Mouse (Mus musculus) c-Kit-positive CD71-positive TER-119-negative erythroid progenitor cells, embryonic 14.5 days (primary cell): ENCODE results near the gene Sec14l3.
A peak's percentile ranks its signal among the peaks of the same experiment; 100 is the strongest.

ENCODE experiments used
- DNase-seq: peaks from one replicate; pipeline ENCODE4 v3.0.0-alpha.2; 2013; ENCODE audit warnings: low read depth

Gene Sec14l3

DNA sequence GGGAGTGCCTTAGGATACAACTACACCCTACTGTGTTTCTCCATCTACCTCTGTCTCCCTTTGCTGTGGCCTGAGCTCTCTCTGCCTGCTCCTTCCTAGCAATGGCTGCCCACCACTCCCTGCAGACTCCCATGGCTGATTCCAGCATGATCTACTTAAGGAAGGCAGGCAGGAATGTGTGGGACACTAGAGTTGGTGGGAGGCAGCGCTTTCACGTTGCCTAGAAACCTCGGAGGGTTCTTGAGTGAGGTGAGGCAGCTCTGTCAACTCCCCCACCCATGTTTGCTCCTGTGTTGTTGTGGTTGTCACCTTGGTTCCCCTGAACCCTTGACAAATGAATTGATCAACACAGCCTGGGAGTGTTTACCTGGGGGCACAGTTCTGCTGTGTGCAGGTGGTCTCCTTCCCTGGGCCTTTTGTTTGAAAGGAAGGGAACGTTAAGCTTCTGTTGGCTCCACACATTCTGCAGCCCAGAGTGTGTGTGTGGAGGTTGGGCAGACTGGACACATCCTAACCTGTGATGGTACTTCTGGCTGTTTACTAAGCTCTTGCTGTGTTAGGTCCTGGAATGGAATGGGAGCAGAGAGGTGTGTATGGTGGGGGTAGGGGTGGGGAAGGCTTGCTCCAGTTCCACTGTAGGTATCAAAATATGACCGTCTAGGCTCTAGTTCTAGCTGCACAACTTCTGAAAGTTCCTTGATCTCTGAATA, 3.6 kb upstream of the Sec14l3 start:
- no peak for DNase-seq

DNA sequence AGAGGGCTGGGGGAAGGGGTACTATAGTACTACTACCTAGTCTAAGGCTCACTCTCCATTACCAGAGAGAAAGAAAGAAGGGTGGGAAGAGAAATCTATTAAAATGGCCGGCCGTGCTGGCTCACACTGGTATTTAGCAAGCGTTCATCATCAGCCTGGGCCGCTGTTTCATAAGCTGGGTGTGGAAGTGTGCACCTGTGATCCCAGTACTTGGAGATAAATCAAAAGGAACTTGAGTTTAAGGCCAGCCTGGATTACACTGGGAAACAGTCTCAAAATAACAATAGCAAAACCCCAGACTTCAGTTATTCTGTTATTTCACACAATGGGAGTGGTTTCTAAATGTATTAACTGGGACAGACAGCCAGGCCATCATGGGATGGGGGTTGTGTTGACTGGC, 2.1 kb upstream of the Sec14l3 start:
- DNase-seq: no peak

DNA sequence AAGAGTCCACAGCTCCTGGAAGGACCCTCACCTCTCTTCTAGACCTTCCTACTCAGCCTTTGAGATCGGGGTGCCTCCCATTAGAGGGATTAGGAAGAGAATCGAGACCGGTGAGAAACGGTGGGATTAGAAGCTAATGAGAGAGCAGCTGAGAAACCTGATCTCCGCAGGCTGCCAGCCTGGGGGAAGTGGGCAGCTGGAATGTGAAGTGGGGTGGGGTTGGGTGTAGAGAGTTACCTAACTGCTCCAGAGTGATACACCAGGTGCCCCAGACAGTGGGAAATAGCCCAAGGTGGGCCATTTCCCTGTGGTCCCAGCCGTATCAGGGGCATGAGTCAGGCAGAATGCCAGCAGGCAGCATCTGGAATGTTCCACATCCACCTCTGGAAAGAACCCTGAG, 1.7 kb upstream of the Sec14l3 start:
- DNase-seq: no peak

DNA sequence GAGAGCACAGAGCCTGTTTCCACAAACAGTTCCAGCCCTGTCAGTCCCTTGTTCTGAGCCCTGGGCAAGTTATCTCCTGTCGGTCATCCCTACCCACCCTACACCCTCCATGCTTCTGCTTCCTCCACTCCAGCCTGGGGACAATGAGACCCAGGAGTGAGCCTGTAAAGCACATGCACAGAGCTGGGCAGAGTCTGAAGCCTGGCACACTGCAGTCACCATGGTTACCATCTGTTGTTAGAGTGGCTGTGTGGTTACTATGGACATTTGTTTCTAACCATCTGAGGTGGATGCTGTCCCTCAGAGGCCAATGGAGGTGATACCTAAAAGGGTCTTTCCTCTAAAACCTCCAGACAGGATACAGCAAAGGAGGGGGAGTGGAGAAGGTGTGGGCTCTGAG, 5.0 kb downstream of the Sec14l3 start:
- DNase-seq: no peak

DNA sequence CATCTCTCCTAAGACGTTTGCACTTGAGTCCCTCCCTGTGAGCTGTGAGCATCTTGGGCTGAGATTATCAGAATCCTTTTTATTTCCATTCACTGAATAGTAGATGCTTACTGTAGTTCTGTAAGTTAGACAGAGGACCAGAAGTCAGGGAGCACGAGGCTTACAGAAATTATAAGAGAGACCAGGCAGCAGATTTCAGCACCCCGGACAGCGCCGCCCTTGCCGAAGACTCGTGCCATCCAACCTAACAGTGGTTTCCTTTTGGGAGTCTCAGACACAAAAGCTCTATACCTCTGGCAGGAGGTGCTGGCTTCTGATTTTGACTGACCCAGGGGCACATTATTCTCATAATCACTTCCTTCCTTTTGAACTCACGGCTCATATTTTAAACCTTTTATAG, 12.0 kb downstream of the Sec14l3 start:
- peak; percentile 48 for DNase-seq

DNA sequence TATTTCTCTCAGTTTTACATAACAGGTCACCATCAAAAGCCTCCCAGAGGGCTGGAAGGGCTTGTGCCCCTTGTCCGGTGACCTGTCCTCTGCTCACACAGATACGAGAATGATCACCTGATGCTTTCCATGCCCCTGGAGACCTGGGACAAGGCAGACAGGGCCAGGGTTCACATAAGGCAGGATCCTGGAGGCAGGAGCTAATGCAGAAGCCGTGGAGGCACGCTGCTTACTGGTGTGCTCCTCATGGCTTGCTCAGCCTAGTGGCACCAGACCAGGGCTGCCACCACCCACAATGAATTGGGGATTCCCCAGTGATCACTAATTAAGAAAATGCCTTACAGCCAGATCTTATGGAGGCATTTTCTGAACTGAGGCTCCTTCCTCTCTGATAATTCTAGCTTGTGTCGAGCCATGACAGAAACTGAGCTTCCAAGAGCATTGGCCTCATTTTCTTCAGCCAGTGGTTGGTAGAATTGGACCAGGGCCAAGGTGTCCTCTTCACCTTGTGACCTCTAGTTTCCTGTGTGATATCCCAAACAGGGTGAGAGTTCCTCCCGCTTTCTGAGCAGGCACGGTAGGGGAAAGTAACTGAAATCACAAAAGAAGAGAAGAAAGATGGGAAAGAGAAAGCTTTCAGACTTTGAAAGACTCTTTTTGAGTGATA, 13.8 kb downstream of the Sec14l3 start:
- DNase-seq: no peak

DNA sequence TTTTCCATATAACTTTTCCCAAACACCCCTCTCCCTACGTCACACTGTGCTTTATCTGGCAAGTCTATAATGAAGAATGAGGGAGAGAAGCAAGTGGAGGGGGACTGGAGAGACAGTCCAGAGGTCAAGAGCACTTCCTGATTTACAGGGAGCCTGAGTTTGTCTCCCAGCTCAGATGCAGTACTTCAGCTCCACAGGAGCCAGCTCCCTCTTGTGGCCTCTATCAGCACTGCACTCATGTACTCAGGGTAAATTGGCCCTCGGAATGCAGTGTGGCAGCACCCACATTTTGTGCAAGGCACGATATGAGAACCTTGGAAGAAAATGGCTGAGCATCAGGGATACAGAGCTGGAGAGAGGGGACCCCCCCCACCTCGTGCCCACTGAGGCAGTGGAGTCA, 15.6 kb downstream of the Sec14l3 start:
- DNase-seq: peak; percentile 47

DNA sequence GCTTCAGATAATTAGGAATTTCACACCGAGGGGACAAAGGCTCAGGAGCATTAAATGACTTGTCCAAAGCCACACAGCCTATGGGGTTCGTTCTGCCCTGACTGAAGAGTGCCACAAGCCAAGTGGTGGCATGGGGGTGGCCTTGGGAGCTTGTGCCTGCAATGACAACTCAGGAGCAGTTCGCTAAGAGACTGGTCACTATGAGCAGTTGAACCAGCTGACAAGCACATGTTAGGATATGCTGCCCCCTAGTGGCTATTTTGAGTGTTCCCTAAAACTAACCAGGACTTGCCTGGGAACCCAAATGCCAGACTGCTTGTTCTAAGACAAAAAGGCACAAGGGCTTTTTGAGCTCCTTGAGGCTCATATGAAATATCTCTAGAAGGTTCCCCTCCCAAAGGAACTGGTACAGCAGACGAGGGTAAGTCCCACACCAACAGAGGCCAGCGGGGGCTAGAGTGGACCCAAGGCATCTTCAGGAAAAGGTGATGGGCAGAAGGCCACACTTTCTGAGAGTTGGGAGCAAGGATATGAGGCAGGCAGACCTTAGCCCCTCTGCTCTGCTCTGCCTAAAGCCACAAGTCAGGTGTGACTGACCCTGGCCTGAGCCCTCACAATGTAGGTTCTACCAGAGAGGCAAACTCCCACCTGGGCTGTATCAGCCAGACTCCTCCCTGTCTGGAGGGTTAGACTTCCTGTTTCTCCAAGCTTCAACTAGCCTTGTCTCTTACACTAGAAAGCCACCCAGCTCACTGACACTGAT, 18.9 kb downstream of the Sec14l3 start:
- DNase-seq: peak; percentile 46

DNA sequence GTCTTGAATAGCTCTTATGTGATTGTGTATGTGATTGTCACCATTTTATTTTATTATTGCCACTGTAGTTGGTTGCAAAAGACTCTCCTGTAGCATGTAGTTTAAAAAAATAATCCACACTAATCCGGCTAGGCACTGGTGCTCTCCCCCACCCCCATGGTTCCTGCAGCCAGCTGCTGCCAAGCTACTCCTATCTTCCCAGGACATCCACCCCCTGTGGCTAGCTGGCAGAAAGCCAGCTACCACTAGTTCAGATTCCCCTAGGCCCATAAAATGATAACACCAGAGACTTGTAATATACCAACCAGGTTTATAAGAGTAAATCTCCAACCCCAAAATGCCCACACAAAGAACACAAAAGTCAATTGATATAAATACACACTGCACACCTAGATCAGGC, 21.6 kb downstream of the Sec14l3 start:
- DNase-seq: no peak

DNA sequence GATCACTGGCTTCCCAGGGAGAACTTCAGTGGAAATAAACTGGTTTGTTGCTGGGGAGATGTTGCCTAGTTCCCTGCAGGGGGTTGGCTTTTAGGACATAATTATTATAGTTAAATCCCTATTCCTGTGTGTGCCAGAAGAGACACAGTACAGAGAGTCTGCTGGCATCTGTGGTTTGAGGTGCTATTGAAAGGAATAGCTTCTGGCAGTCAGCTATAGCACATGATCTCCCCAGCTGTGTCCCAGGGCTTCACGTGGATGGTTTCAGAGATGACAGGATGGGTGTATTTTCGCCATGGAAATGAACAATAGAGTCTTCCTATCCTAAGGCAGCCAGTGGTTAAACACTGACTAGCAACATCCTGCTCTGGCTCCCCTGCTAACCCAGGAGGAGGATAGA, 22.6 kb downstream of the Sec14l3 start:
- no peak for DNase-seq

DNA sequence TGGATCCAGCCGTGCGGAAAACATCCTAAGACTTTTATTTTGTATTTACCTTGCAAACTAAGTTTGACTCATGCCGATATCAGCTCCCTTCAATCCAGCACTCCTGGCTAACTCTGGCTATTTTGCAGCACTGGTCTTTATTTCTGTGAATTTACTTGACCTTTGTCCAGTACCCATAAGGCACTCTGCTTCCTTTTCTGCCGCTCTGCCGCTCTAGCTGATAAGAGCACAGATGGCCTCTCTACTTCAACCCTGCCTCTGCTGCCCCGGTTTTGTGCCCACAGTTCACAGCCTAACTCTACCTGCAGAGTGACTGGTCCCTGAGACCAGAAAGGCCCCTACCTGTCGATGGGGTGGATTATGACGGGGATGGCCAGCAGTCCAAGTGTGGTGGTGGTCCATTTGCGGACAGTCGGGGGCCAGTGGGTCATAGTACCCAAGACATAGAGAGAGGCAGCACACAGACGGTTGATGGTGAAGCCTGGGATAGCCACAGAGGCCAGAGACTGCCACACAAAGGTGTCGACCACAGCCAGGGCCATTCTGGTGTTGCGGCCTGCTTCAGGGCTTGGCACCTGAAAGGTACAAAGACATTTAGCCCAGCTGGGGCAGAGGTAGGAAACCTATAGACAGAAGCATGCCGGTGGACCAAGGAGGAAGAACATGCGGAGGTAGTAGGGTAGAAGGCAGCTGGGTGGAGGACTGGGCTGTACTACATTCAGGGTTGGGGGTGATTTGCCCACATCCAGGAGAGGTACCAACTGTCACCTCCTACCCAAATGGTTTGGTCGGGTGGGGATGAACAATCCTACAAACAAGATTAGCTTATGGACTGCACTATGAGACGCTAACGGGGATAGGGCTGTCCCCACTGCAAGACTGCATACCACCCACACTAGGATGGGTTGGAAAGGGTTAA, 29.1 kb downstream of the Sec14l3 start:
- DNase-seq: no peak

DNA sequence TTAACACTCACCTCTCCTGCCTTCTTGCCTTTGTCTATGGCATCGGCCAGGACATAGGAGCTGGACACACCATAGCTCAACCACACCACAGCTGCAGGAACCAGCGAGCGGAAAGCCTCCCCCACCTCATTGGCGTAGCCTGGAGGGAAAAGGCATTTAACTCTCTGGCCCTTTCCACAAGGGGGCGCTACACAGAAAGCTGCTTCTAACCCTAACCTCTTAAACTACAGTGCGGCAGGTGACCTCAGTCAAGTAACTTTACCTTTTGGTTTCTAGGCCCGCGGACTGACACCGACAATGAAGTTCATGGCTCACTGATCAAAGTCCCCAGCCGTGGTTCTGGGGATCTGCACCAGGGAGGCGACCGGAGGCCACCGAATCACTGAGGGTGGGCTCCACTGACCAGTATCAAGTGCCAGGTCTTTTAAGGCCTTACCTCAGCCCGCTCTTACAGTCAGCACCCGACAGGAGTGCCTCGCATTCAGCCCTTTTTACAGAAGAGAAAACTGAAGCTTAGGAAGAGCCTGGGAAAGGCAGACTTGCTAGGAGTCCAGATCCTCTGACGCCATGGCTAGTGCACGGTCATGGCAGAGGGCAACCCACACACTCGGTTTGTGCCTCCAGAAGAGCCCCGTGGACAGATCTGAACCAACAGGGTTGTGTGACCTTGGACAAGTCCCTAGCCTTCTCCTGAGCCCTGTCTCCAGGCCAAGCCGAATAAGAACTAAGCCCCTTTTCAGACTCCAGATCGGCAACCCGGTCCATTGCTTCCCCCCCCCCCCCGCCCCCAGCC, 29.9 kb downstream of the Sec14l3 start:
- peak; percentile 90 for DNase-seq

DNA sequence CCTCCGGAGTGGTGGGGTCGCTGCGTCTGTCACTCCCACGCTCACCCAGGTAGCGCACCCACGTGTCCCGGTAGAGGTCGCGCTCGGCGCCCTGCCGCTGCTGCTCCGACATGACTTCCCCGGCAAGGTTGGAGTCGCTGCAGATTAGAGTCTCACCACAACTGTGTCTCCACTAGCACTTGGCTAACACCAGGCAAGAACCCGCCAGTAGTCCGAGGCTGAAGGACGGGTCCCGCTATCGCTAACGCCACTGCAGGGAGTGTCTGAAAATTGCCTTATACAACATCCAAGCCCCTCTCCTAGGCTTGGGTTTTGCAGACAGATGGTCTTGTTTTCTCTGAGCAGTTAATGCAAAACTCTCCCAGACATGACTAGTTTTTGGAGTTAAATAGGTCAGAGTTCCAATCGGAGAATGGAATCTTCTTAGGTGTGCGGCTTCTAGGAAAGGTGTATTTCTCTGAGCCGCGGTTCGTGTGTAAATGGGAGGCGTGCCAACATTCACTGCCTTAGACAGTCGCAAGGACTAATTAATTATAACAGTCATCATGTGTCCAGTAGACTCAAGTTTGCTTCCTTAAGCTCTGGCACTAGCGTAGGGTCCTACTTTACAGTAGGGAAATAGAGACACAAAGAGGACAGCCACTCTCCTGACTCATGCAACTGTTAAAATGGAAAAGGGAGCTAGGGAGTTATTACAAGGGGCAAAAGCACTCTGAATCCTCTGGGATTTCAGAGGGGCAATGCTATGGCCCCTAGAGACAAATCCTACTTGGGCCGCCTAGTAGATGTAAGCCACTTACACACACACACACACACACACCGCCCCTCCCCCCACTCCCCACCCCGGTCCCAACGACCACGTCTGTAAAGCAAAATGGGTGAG, 30.8 kb downstream of the Sec14l3 start, which contains the start of gene Mtfp1:
Gene Mtfp1, minus strand, starts transcription at position 275 of the 883 bp plus-strand sequence.
- peak; percentile 60 for DNase-seq

DNA sequence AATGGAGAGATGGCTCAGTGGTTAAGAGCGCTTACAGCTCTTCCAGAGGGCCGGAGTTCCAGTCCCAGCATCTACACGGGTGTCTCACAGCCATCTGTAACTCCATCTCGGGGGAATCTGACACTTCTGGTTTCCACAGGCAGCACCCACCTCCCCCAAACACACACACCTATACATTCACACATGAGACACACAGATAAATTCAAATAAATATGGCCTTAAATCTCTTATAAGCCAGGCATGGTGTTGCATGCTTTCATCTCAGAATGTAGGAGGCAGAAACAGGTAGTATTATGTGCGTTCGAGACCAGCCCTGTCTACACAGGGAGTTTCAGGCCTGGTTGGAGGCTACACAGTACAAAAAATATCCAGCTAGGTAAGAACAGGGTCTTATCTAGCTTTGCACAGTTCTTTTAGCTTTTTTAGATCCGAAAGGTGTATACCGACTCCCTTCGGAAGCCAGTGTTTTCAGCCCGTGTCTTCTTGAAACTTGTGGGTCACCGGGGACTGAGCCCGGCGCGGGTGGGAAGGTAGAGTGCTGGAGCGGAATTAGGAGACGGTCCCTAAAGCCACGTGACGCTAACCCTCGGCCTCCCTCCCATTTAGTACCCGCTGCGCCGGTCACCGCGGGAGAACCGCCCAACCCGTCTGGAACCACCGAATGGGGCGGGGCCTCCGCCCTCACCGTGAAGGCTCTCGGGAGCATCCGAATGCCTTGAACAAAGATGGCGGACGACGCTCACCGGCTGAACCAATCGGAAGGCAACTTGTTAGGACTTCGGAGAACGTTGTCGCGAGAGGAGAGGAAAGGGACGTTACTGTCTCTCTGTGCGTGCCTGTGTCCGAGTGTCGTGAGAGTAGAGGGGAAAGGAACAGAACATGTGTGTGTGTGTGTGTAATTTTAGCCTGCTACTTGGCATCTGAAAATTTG, 31.7 kb downstream of the Sec14l3 start:
- DNase-seq: peak; percentile 99

DNA sequence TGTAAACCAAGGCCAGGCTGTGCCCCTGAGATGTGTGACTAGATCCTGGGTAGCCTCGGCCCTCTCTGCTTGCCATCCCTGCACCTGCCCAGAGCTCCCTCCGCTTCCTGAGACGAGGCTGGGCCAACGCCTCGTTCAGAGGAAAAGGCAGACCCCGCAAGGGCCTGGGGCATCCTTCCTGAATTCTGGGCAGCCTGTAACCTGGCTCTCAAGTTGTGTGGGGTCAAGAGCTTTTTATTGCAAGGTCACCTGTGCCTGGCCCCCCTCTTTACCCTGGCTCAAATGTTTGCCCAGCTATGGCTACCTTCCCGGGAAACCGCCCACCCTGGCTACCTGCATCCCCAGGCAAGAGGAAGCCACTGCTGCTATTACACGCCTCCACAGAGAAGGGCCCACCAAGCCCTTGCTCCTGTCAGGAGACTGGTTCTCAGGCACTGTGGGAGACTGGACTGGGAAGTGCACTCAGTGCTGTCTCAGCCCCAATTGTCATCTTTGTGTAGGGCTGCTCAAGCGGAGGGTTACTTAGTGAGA, 32.5 kb downstream of the Sec14l3 start:
- DNase-seq: no peak

DNA sequence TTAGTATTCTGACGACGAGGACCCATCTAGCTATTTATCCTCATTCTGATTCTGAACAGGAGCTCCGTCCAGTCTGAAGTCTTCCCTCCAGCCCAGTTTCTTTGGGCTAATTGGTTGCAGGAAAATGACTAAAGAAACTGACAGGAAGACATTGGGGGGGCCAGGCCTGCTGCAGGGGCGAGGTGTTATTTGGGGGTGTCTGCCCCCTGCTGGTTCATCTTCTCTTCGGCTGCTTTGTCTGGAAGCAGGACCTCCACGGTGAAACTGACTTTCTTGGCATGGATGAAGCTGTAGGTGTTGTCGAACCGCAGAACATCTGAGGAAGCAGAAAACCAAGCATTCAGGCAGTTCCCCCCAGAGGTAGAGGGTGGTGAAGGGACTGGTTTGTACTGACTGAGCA, 33.5 kb downstream of the Sec14l3 start:
- no peak for DNase-seq

DNA sequence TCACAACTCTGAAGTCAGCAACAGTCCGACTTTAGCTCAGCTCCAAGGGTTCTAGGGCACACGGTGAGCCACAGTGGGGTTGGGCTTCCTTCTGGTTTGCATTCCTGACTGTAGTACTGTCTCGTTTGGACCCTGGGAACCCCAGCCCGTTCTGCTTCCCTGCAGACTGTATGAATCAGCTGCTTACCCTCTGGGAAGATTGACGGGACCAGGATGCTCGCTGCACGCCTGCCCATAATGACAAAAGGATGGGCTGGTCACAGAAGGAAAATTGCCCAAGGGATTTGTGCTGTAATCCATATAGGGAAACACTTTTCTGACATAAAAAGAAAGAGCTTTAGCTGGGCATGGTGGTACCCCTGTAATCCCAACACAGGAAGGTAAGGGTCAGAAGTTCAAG, 34.2 kb downstream of the Sec14l3 start:
- DNase-seq: no peak

DNA sequence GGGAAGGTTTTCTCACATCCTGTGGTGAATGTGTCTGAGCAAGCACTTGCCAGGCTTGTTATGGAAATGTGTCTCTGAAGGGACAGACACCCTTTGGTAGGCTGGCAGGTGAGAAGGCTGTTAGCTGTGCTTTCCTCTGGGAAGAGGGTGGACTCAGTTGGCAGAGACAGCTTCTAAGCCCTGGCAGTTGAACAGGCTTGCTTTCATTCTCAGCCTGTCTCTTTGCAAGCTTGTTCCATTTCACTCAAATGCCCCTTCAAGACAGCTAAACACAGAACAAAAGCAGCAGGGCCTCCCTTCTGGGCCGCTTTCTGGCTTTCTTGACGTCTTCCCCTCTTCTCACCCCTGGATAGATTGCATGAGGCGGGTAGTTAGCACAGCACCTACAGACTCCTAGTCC, 34.8 kb downstream of the Sec14l3 start:
- no peak for DNase-seq

DNA sequence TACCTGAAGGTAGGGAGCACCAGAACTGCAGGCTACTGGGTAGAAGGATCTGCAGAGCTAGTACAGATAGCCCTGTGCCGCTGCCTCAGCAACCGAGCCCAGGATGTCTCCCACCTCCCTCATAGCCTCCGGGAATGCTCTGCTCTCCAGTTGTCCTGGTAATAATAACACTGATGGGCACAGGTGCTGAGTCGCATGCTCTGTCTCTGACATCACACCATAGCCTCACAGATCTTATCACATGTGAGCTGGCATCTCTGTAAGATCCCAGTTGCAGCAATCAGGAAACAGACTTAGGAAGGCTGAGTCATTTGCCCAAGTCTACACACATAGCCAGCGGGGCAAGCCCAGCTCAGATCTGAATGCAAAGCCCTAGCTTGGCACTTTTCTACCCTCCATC, 37.2 kb downstream of the Sec14l3 start:
- no peak for DNase-seq
